In the genomic region with DNA sequence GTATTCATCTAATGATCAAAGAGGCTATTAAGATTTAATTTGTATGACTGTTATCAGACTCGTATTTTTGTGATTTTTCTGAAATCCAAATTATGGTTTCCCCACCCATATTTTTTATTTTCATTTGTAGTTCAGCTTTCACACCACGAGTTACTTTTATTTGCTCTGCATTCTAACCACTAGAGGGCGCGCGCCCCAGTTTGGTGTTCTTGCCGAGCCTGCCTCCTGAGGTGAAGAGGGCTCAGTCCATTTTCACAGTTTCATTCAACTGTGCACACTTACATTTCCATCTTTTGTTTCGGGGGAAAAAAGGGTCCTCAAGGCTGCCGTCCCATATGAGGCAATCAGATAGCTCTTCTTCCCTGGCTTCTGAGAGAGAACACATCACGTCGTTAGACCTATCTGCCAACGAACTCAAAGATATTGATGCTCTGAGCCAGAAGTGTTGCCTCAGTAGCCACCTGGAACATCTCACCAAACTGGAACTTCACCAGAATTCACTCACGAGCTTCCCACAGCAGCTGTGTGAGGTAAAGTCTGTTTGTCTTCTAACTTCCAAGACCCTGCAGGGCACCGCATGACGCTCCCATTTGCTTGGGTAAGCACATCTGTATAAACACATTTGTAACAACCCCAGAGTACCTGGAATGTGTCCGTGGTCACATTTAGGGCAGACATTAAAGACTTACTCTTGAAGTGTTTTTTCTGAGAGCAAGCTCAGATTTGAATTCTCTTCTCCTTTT, we compare ENCODE assay signal across 8 mouse cellular contexts.
A peak's percentile ranks its signal among the peaks of the same experiment; 100 is the strongest.
DNase-seq lines count a peak whose midpoint lies in the region; ATAC-seq and TF ChIP-seq lines count a peak whose summit lies in the region.

No protein-coding gene starts in this region.

- H3K27ac ChIP-seq in forebrain, postnatal 0 days (ENCODE audit: low read depth, low read length) = no peak overlapping the region
- H3K27ac ChIP-seq in forebrain, embryonic 12.5 days = no peak overlapping the region
- H3K27ac ChIP-seq in neural tube, embryonic 15.5 days (replicated peaks) = no peak overlapping the region

- 49% methylated on average over 15 of the region's 15 CpGs for WGBS in forebrain, postnatal 0 days
- 51% methylated on average over 15 of the region's 15 CpGs for WGBS in forebrain, embryonic 12.5 days
- WGBS in neural tube, embryonic 15.5 days = 50% methylated on average over 15 of the region's 15 CpGs

- H3K27me3 ChIP-seq in forebrain, postnatal 0 days (ENCODE audit: insufficient read depth, low read length) = no peaks in the 10 kb centered on the region
- no peaks in the 10 kb centered on the region for H3K27me3 ChIP-seq in forebrain, embryonic 12.5 days
- no peaks in the 10 kb centered on the region for H3K27me3 ChIP-seq in neural tube, embryonic 15.5 days (replicated peaks)

- H3K4me1 ChIP-seq in forebrain, postnatal 0 days (ENCODE audit: insufficient read depth) = no peaks in the 10 kb centered on the region
- H3K4me1 ChIP-seq in forebrain, embryonic 12.5 days = no peaks in the 10 kb centered on the region
- H3K4me1 ChIP-seq in neural tube, embryonic 15.5 days = no peaks in the 10 kb centered on the region

- peak; percentile 37 for DNase-seq in forebrain, postnatal 0 days
- DNase-seq in neural tube, embryonic 10.5 days (ENCODE audit: extremely low spot score, low spot score) = peak; percentile 76
- peak; percentile 14 for DNase-seq in c-Kit-positive CD71-positive TER-119-positive erythroid progenitor cells, embryonic 14.5 days (ENCODE audit: low spot score)
- peak; percentile 73 for DNase-seq in heart, postnatal 4 days
- peak; percentile 56 for DNase-seq in urinary bladder, postnatal 14 days (ENCODE audit: low spot score)

- no peak overlapping the region for H3K4me2 ChIP-seq in forebrain, postnatal 0 days (ENCODE audit: low read depth)
- no peak overlapping the region for H3K4me2 ChIP-seq in forebrain, embryonic 12.5 days
- no peak overlapping the region for H3K4me2 ChIP-seq in neural tube, embryonic 15.5 days

- no peak overlapping the region for H3K9ac ChIP-seq in forebrain, postnatal 0 days
- no peak overlapping the region for H3K9ac ChIP-seq in forebrain, embryonic 12.5 days
- H3K9ac ChIP-seq in neural tube, embryonic 15.5 days (replicated peaks) = no peak overlapping the region

- H3K36me3 ChIP-seq in forebrain, postnatal 0 days (ENCODE audit: insufficient read depth) = no peaks in the 10 kb centered on the region
- no peaks in the 10 kb centered on the region for H3K36me3 ChIP-seq in forebrain, embryonic 12.5 days (replicated peaks)
- H3K36me3 ChIP-seq in neural tube, embryonic 15.5 days = no peaks in the 10 kb centered on the region

- peak; percentile 76 for TF ChIP-seq CTCF in forebrain, postnatal 0 days (IDR thresholded peaks at IDR 0.05; ENCODE audit: low read depth)

- no peak overlapping the region for H3K4me3 ChIP-seq in forebrain, postnatal 0 days (ENCODE audit: low read depth, low read length)
- H3K4me3 ChIP-seq in forebrain, embryonic 12.5 days (replicated peaks) = no peak overlapping the region
- no peak overlapping the region for H3K4me3 ChIP-seq in neural tube, embryonic 15.5 days (replicated peaks)

- H3K9me3 ChIP-seq in forebrain, postnatal 0 days (ENCODE audit: low read length) = no peaks in the 10 kb centered on the region
- no peaks in the 10 kb centered on the region for H3K9me3 ChIP-seq in forebrain, embryonic 12.5 days
- no peaks in the 10 kb centered on the region for H3K9me3 ChIP-seq in neural tube, embryonic 15.5 days (replicated peaks)

- no peak for ATAC-seq in forebrain, postnatal 0 days
- ATAC-seq in forebrain, embryonic 12.5 days (ENCODE audit: low FRiP score) = no peak
- no peak for ATAC-seq in neural tube, embryonic 15.5 days (ENCODE audit: low FRiP score)
- peak; percentile 54; the same call in 1 of the 2 replicates for ATAC-seq in megakaryocyte, adult 5-6 weeks (ENCODE audit: poor library complexity, severe bottlenecking)

Comparison
In these comparisons a context has a peak if more than half of its experiments do, and no peak if none do; other contexts are left out.
1. DNase-seq: peak in every context shown above with its lines; median percentile 76 in neural tube, embryonic 10.5 days; 73 in heart, postnatal 4 days; 56 in urinary bladder, postnatal 14 days; 37 in forebrain, postnatal 0 days; 14 in c-Kit-positive CD71-positive TER-119-positive erythroid progenitor cells, embryonic 14.5 days.